Mouse (Mus musculus) spleen, postnatal 4 days (tissue): Measurements from ENCODE around the gene Fcmr.

Experiments used
- DNase-seq, 2 experiments: peaks; one replicate each; pipeline ENCODE4 v3.0.0; 2022; ENCODE audit warnings: low spot score in 2 of 2

Gene Fcmr

DNA sequence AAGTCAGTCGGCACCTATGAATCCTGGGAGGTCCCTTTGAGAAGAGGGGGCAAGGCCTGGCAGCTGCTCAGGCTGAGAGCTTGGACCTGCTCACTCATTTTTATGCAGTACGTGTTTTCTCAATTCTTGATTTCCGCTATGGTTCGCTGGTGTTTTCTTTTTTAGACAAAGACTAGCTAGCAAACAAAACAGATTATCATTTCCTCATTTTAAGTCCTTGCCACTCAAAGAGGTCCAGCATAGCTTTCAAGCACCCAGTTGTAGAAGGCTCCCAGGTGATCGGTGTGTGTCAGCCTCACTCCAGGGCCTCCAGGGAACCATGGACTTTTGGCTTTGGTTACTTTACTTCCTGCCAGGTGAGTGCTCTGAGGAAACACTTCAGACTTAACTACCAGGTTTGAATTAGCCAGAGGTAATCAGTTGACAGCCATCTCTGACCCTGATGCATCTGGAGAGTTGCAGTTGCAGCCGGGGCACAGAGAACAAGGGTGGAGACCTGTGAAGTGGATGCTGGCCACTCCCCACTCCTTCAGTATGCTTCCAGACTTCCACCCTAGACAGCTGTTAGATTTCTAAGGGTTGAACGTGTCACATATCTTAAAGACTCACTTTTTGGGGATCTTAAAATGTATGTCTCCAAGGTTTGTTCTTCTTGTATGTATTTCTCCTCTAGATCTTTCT is at the start of gene Fcmr:
TSS of gene Fcmr (plus strand) at position 129 of the 681 bp plus-strand sequence.
- DNase-seq = no peak

- no peak for DNase-seq
Measured at GRCm38 (mm10) chr1:130819737-130820136, 45.7 kb upstream of the Fcmr start.

DNA sequence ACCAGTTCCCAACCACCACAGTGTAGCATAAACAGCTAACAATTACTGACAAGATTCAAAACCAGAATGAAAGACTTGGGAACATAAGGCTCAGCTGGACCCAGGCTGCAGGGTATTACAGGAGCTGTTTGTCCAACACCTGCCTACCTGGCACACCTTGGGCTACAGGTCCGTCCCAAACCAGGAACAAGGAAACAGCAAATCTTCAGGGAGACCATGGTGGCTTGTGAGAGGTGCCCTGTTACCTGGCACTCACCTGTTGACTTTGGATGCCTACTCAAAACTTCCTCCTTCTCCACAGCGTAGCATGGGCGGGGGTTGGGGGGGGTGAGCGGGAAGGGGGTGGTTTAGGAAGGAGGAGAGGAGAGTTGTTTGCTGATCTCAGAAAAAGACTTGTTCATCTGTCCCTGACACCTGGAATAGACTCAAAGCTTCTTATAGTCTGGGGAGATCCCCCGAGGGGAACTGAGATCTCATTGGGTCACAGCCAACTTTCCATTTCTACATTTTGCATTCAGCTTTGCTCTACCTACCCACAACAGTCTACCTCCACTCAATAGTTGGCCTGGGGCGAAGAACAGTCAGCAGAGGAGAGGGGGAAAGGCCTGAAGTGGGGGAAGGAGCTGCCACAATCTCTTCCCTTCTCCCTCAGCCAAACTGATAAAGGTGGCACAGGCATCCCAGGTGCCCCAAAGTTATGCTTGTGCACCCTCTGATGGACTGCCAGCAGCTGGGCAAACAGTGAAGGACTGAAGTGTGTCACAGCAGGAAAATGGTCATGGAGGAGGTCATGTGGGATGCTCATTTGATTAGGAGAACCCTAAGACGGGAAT is 44.9 kb upstream of the Fcmr start:
- peak in 1 of 2 experiments; percentile 27 for DNase-seq

DNA sequence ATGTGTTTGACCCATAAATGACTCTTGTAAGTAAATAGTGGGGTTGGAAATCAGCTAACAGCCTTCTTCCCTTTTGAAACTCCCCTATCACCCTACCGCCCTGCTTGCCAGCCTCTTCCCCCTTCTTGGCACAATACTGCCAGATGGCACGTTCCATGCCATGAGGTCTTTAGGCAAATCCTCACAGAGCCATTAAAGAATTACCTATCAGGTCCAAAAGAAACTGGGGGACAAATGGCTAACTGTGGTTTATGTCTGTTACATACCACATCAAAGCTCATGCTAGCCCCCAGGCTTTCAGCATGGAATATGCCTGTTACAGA is 44.4 kb upstream of the Fcmr start:
- DNase-seq = no peak

DNA sequence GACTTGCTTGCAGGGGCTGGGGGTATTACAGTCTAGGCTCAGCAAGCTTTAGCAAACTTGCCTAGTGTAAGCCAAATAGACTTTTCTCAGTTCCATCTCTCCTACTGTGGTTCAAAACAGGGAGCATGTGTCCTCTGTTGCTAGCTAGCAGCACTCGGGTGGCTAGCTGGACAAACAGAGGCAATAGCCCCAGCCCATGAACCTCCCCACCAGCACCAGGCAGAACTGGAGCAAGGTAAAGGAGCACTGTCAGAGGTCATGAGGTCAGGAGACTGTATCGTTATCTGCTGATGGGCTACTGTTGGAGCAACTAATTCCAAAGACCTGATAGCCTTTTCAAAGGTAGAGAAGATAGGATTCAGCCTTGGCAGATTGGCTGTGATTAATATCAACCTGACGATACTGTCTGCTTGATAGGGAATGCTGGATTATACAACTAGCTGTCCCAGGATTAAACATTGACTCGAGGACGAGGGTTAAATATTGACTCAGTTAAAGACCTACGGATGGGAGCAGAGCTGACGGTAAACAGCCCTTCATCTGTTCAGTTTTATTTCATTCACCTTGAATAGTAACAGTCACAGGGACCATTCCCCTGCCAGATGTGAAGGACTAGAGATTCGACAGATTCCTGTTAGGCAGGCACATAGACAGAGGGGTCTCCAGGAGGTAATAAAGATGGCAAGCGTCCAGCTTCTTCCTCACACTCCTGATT is 43.4 kb upstream of the Fcmr start:
- DNase-seq = no peak

DNA sequence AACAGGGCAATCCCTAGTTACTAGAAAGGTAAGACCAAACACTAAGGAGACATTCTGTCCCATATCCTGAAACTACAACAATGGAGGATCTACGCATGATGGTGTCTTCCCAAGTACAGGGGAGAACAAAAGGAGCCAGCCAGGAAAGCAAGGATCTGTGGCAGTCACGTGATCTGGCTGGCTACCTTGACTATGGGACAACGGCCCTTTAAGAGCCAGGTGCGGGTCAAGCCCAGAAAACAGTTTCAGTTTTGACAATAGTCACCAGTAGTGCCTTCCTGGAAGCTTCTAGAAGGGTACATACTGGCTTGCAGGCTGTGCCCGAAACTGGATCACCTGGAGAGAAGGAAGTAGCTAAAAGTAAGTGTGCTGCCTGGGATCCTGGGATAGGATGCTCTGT is 39.0 kb upstream of the Fcmr start, which contains the start of gene Pigr:
TSS of gene Pigr (plus strand) at position 237 of the 400 bp plus-strand sequence.
- no peak for DNase-seq

DNA sequence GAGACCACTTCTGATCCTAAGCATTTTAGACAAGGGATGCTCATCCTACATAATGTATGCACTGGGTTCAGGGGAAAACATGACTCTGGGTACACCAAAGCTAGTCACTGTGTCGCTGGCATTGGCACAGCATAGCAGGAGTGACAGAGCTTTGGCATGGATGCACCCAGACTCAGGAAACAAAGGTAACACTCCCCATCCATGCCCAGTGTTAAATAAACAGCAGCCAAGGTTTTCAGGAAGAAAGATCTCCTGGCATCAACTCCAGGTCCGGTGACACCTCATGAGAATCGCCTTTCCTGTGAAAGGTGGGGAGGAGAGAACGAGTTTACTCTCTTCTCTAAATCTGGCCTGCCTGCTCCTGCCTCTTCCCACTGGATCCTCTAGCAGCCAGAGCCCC is 36.8 kb upstream of the Fcmr start:
- DNase-seq = no peak

DNA sequence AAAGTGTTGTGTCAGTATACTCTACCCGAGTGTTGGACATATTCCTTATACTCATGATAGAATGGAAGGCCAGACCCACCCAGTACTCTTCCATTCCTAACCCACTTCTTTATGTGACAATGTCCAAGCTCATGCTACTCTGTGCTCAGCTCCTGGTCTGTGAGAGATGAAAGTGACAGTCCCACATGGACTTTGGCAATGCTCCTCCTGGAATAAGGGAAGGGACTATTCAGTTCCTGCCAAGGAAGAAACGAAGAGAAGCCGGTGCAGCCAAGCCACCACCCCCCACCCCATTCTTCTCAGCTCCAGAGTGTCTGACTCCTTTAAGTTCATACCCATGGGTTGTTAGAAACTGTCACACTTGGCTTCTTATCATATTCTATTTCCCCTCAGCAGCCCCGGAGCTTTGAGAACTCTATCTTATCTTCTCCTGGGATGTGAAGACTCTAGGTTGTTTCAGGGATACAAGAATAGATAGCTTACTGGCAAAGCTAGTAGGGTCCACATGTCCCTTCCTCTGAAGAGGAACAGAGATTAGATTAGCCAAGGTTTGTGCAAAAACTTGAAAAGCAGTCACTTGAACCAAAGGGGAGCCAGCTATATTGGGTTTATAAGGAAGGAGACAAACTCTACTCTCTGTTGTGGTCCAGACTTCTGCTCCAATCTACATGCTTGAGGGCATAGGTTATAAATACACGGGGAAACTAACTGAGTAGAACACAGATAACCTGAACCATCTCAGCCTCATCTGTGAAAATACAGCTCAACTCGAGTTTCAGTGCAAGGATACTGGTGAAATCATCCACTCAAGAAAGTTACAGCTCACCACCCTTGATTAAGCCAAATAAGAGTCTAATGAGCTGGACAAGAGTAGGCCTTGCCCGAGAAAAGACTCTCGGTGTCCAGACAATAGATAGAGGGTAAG is 35.3 kb upstream of the Fcmr start:
- DNase-seq = no peak

- no peak for DNase-seq
Measured at GRCm38 (mm10) chr1:130832230-130833149, 33.0 kb upstream of the Fcmr start.

DNA sequence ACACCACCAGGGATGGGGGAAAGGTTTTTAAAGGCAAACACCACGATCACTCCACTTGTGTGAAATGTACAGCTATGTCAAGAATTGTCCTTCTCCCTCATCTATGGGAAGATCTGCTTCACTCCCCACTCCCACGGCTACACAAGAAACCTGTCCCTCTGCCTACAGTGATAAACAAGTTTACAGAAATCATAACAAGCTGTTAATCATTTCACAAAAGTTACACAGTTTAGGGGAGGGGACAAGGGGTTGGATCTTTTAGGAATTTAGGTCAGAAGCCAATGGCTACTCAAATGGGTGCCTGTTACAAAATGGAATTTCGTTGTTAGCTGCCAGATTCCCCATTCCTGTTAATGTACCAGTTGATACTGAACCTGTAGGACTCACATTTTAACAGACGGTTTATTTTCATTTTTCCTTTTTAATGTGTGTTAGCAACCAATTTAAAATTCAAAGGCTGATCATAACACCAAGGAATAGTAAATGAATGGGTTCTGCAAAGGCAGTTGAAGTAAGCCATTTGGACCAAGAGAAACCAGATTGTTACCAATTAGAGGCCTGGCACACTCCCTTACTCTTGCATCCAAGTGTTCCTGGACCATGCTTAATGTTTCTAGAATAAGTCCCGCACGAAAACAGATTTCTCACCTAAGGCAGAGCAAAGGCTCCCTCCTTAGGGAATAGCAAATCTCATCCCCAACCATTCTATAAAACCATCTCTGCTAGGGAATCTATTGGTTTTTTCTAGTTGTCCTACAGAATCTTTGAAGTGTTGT is 30.1 kb upstream of the Fcmr start:
- no peak for DNase-seq

- DNase-seq = peak; percentile 61 to 77
Measured at GRCm38 (mm10) chr1:130838288-130838687, 27.2 kb upstream of the Fcmr start.

GRCm38 (mm10) chr1:130840599-130841379 is 24.7 kb upstream of the Fcmr start:
- DNase-seq = no peak

DNA sequence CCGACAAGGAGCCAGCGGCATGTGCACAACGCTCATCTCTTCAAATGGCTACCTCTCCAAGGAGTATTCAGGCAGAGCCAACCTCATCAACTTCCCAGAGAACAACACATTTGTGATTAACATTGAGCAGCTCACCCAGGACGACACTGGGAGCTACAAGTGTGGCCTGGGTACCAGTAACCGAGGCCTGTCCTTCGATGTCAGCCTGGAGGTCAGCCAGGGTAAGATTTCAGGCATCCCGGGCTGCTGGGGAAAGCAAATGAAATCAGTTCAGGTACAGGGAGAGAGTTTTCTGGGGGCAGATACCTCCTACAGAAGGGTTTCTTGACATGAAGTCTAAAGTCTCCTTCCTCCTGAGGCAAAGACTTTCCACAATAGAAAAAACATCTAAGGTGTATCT is 23.8 kb upstream of the Fcmr start:
- DNase-seq = no peak

GRCm38 (mm10) chr1:130844516-130844915 is 21.0 kb upstream of the Fcmr start:
- no peak for DNase-seq

GRCm38 (mm10) chr1:130849530-130850214 is 15.8 kb upstream of the Fcmr start:
- DNase-seq = no peak

GRCm38 (mm10) chr1:130850405-130850804 is 15.1 kb upstream of the Fcmr start:
- peak in 1 of 2 experiments; percentile 21 for DNase-seq

DNA sequence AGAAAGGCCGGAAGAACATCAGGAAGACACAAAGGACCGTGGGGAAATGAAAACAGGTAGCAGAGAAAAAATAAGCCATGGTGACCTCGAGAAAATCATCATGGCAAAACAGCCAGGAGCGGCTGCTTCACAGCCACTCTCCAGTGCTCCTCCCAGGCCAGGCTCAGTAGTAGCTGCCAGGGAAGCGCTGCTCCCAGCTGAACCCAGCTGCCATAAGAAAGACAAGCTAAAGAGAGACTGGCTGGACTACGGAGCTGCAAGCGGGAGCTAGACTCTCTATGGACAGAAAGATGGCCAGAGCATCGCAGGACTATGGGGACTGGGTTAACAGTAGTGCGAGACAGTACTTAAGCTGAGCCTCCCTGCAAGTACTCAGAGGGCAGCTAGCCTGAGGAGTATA is 10.7 kb upstream of the Fcmr start:
- DNase-seq = no peak

DNA sequence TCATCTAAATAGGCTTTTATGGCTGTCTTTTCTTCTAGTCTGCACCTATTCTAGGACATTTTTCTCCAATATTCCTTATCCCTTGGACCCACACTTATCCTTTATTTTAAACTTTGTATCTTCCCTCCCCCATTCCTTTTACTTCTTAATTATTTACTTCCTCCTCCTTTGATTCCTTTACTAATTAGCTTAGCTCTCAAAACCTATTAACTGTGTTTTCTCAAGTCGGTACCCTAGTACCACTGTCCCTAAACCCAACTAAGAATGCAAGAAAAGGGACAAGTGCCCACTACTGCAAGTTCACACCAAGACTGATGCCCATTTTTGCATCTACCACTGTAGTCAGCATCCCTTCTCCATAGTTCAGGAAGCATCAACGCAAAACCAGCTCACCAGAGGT is 9.7 kb upstream of the Fcmr start:
- DNase-seq = no peak
